Mouse (Mus musculus): ENCODE results near the gene Hdac11.

- TF ChIP-seq EP300 (IDR thresholded peaks at IDR 0.05; ENCODE audit: insufficient read depth, low read depth, low read length) (no peak), CTCF (IDR thresholded peaks at IDR 0.05; ENCODE audit: low read depth, low read length) (no peak)
These were observed 44.1 kb downstream of the Hdac11 start for GRCm38 (mm10) chr6:91200429-91201188.
